In genomic region chr9:117200067-117200658, GRCm38 (mm10) we compare ENCODE assay signal across 14 mouse cellular contexts.
"Had no signal": no experiment of that assay in that cellular context is flagged by ENCODE, and none has a peak within 500 bp of the region (broad histone marks: within the 10 kb centered on the region; RNA-seq: fewer than 3 reads in every experiment).

No protein-coding gene starts in this region.

- H3K4me1 ChIP-seq: liver, embryonic 13.5 days; midbrain, embryonic 12.5 days; midbrain, embryonic 15.5 days had no signal

- H3K4me2 ChIP-seq: kidney, embryonic 15.5 days; liver, embryonic 13.5 days; midbrain, embryonic 12.5 days; midbrain, embryonic 15.5 days had no signal

- H3K9me3 ChIP-seq: kidney, embryonic 15.5 days; liver, embryonic 13.5 days; midbrain, embryonic 12.5 days; midbrain, embryonic 15.5 days had no signal

- H3K36me3 ChIP-seq: liver, embryonic 13.5 days; midbrain, embryonic 12.5 days; midbrain, embryonic 15.5 days had no signal

- DNase-seq: kidney, postnatal 10 days; kidney, postnatal 36 days; layer of hippocampus, postnatal 36 days; liver, embryonic 13.5 days; lung, adult 2 months; lung, postnatal 14 days; lung, postnatal 4 days; thymus, adult 18-20 months; thymus, postnatal 36 days had no signal

- H3K27me3 ChIP-seq: kidney, embryonic 15.5 days; liver, embryonic 13.5 days; midbrain, embryonic 12.5 days; midbrain, embryonic 15.5 days had no signal

- H3K9ac ChIP-seq: kidney, embryonic 15.5 days; liver, embryonic 13.5 days; midbrain, embryonic 12.5 days; midbrain, embryonic 15.5 days had no signal

- ATAC-seq: midbrain, embryonic 15.5 days had no signal

- H3K27ac ChIP-seq: kidney, embryonic 15.5 days; left cerebral cortex, adult 2 months; liver, embryonic 13.5 days; midbrain, embryonic 12.5 days; midbrain, embryonic 15.5 days had no signal

- H3K4me3 ChIP-seq: kidney, embryonic 15.5 days; left cerebral cortex, adult 2 months; liver, embryonic 13.5 days; midbrain, embryonic 12.5 days; midbrain, embryonic 15.5 days; myocyte had no signal
